Mouse (Mus musculus): Measurements from ENCODE around the gene Dusp5. TPM values are rescaled to one million over a fixed set of nuclear protein-coding genes. Genes with fewer than 3 reads are reported as not detected.
A peak's percentile ranks its signal among the peaks of the same experiment; 100 is the strongest.

The Dusp5 gene
- polyA plus RNA-seq, 1 experiment from 2014 or later = 11.1 TPM

GRCm38 (mm10) chr19:53519549-53519948, 9.4 kb upstream of the Dusp5 start:
- no peaks in the 10 kb centered on the region for H3K36me3 ChIP-seq
- H3K27me3 ChIP-seq = peaks cover 21% of the 10 kb centered on the region; the same call in 1 of the 2 replicates
- no peak overlapping the region for H3K27ac ChIP-seq
- H3K4me3 ChIP-seq (replicated peaks) = no peak overlapping the region
- WGBS = 78% methylated on average over 8 of the region's 8 CpGs
- no peak for ATAC-seq (replicated peaks; ENCODE audit: low FRiP score)
- no peak overlapping the region for H3K9ac ChIP-seq
- no peaks in the 10 kb centered on the region for H3K9me3 ChIP-seq (replicated peaks)
- peaks cover 5% of the 10 kb centered on the region; the same call in 1 of the 2 replicates for H3K4me1 ChIP-seq
- no peak overlapping the region for H3K4me2 ChIP-seq

- no peaks in the 10 kb centered on the region for H3K36me3 ChIP-seq
- no peak overlapping the region for H3K4me2 ChIP-seq
- 81% methylated on average over 10 of the region's 10 CpGs for WGBS
- no peak overlapping the region for H3K4me3 ChIP-seq (replicated peaks)
- H3K9ac ChIP-seq = no peak overlapping the region
- H3K4me1 ChIP-seq = peaks cover 5% of the 10 kb centered on the region; the same call in 1 of the 2 replicates
- no peaks in the 10 kb centered on the region for H3K9me3 ChIP-seq (replicated peaks)
- no peak for ATAC-seq (replicated peaks; ENCODE audit: low FRiP score)
- peaks cover 21% of the 10 kb centered on the region; the same call in 1 of the 2 replicates for H3K27me3 ChIP-seq
- H3K27ac ChIP-seq = no peak overlapping the region
Observed at GRCm38 (mm10) chr19:53519981-53520380, 8.9 kb upstream of the Dusp5 start.

GRCm38 (mm10) chr19:53521137-53521795, 7.6 kb upstream of the Dusp5 start:
- peaks cover 5% of the 10 kb centered on the region; the same call in 1 of the 2 replicates for H3K4me1 ChIP-seq
- peaks cover 14% of the 10 kb centered on the region; the same call in 1 of the 2 replicates for H3K27me3 ChIP-seq
- H3K36me3 ChIP-seq = no peaks in the 10 kb centered on the region
- no peak overlapping the region for H3K9ac ChIP-seq
- H3K27ac ChIP-seq = no peak overlapping the region
- no peak for ATAC-seq (replicated peaks; ENCODE audit: low FRiP score)
- no peak overlapping the region for H3K4me3 ChIP-seq (replicated peaks)
- 60% methylated on average over 11 of the region's 11 CpGs for WGBS
- H3K9me3 ChIP-seq (replicated peaks) = no peaks in the 10 kb centered on the region
- no peak overlapping the region for H3K4me2 ChIP-seq

- H3K9me3 ChIP-seq (replicated peaks) = no peaks in the 10 kb centered on the region
- no peaks in the 10 kb centered on the region for H3K36me3 ChIP-seq
- no peak for ATAC-seq (replicated peaks; ENCODE audit: low FRiP score)
- no peak overlapping the region for H3K4me2 ChIP-seq
- peaks cover 17% of the 10 kb centered on the region; the same call in 1 of the 2 replicates for H3K27me3 ChIP-seq
- peaks cover 47% of the 10 kb centered on the region for H3K4me1 ChIP-seq
- 32% methylated on average over 10 of the region's 10 CpGs for WGBS
- H3K9ac ChIP-seq = no peak overlapping the region
- no peak overlapping the region for H3K4me3 ChIP-seq (replicated peaks)
- H3K27ac ChIP-seq = no peak overlapping the region
Observed at GRCm38 (mm10) chr19:53527480-53527879, 1.4 kb upstream of the Dusp5 start.

GRCm38 (mm10) chr19:53528131-53528621, 733 bp upstream of the Dusp5 start:
- Histone ChIP-seq H3K4me1 (peaks cover 53% of the 10 kb centered on the region), H3K36me3 (no peaks in the 10 kb centered on the region), H3K4me3 (replicated peaks) (peak overlapping the region; percentile 64), H3K9ac (peak overlapping the region; percentile 60), H3K27me3 (peaks cover 17% of the 10 kb centered on the region; the same call in 1 of the 2 replicates), H3K4me2 (peak overlapping the region; percentile 81), H3K27ac (no peak overlapping the region), H3K9me3 (replicated peaks) (no peaks in the 10 kb centered on the region)
- no peak for ATAC-seq (replicated peaks; ENCODE audit: low FRiP score)
- 1% methylated on average over 13 of the region's 13 CpGs for WGBS

- Histone ChIP-seq H3K4me2 (peak overlapping the region; percentile 81), H3K9ac (peak overlapping the region; percentile 60), H3K27ac (peak overlapping the region; percentile 78), H3K27me3 (peaks cover 17% of the 10 kb centered on the region; the same call in 1 of the 2 replicates), H3K36me3 (no peaks in the 10 kb centered on the region; the same call in 1 of the 2 replicates), H3K4me3 (replicated peaks) (peak overlapping the region; percentile 64), H3K4me1 (peaks cover 56% of the 10 kb centered on the region), H3K9me3 (replicated peaks) (no peaks in the 10 kb centered on the region)
- 0% methylated on average over 36 of the region's 36 CpGs for WGBS
- no peak for ATAC-seq (replicated peaks; ENCODE audit: low FRiP score)
Observed at GRCm38 (mm10) chr19:53529455-53529704, 471 bp downstream of the Dusp5 start.

GRCm38 (mm10) chr19:53529705-53530562, 1.0 kb downstream of the Dusp5 start:
- no peaks in the 10 kb centered on the region for H3K9me3 ChIP-seq (replicated peaks)
- H3K4me1 ChIP-seq = peaks cover 57% of the 10 kb centered on the region
- H3K27ac ChIP-seq = peak overlapping the region; percentile 78
- H3K4me2 ChIP-seq = peak overlapping the region; percentile 81
- peaks cover 3% of the 10 kb centered on the region; the same call in 1 of the 2 replicates for H3K36me3 ChIP-seq
- ATAC-seq (replicated peaks; ENCODE audit: low FRiP score) = peak; percentile 57
- WGBS = 2% methylated on average over 31 of the region's 31 CpGs
- H3K9ac ChIP-seq = peak overlapping the region; percentile 60
- H3K4me3 ChIP-seq (replicated peaks) = peak overlapping the region; percentile 64
- H3K27me3 ChIP-seq = peaks cover 17% of the 10 kb centered on the region; the same call in 1 of the 2 replicates

GRCm38 (mm10) chr19:53531416-53531815, 2.5 kb downstream of the Dusp5 start:
- H3K9ac ChIP-seq = no peak overlapping the region
- 42% methylated on average over 10 of the region's 10 CpGs for WGBS
- ATAC-seq (replicated peaks; ENCODE audit: low FRiP score) = no peak
- H3K36me3 ChIP-seq = peaks cover 5% of the 10 kb centered on the region; the same call in 1 of the 2 replicates
- peak overlapping the region; percentile 64 for H3K4me3 ChIP-seq (replicated peaks)
- peaks cover 60% of the 10 kb centered on the region for H3K4me1 ChIP-seq
- H3K27ac ChIP-seq = no peak overlapping the region
- peak overlapping the region; percentile 81 for H3K4me2 ChIP-seq
- H3K9me3 ChIP-seq (replicated peaks) = no peaks in the 10 kb centered on the region
- H3K27me3 ChIP-seq = peaks cover 17% of the 10 kb centered on the region; the same call in 1 of the 2 replicates

GRCm38 (mm10) chr19:53532021-53532420, 3.1 kb downstream of the Dusp5 start:
- no peak for ATAC-seq (replicated peaks; ENCODE audit: low FRiP score)
- H3K4me1 ChIP-seq = peaks cover 60% of the 10 kb centered on the region
- H3K9ac ChIP-seq = no peak overlapping the region
- H3K27me3 ChIP-seq = peaks cover 17% of the 10 kb centered on the region; the same call in 1 of the 2 replicates
- no peaks in the 10 kb centered on the region for H3K9me3 ChIP-seq (replicated peaks)
- H3K4me3 ChIP-seq (replicated peaks) = peak overlapping the region; percentile 64; the same call in 1 of the 2 replicates
- WGBS = 30% methylated on average over 6 of the region's 6 CpGs
- peak overlapping the region; percentile 48; the same call in 1 of the 2 replicates for H3K27ac ChIP-seq
- peak overlapping the region; percentile 81 for H3K4me2 ChIP-seq
- peaks cover 7% of the 10 kb centered on the region for H3K36me3 ChIP-seq

GRCm38 (mm10) chr19:53532676-53533075, 3.8 kb downstream of the Dusp5 start:
- Histone ChIP-seq H3K27ac (peak overlapping the region; percentile 48; the same call in 1 of the 2 replicates), H3K4me2 (peak overlapping the region; percentile 81), H3K9ac (no peak overlapping the region), H3K4me1 (peaks cover 56% of the 10 kb centered on the region), H3K4me3 (replicated peaks) (no peak overlapping the region), H3K9me3 (replicated peaks) (no peaks in the 10 kb centered on the region), H3K27me3 (peaks cover 14% of the 10 kb centered on the region; the same call in 1 of the 2 replicates), H3K36me3 (peaks cover 14% of the 10 kb centered on the region)
- 10% methylated on average over 6 of the region's 6 CpGs for WGBS
- ATAC-seq (replicated peaks; ENCODE audit: low FRiP score) = no peak

- no peak overlapping the region for H3K4me2 ChIP-seq
- WGBS = 73% methylated on average over 7 of the region's 7 CpGs
- no peak overlapping the region for H3K4me3 ChIP-seq (replicated peaks)
- no peak overlapping the region for H3K27ac ChIP-seq
- H3K9me3 ChIP-seq (replicated peaks) = no peaks in the 10 kb centered on the region
- H3K36me3 ChIP-seq = peaks cover 20% of the 10 kb centered on the region
- no peak overlapping the region for H3K9ac ChIP-seq
- H3K27me3 ChIP-seq = peaks cover 14% of the 10 kb centered on the region; the same call in 1 of the 2 replicates
- peaks cover 50% of the 10 kb centered on the region for H3K4me1 ChIP-seq
- no peak for ATAC-seq (replicated peaks; ENCODE audit: low FRiP score)
Observed at GRCm38 (mm10) chr19:53533236-53533635, 4.3 kb downstream of the Dusp5 start.
